Mouse (Mus musculus): Measurements from ENCODE around the gene Fyn. TPM values are rescaled to one million over a fixed set of nuclear protein-coding genes. Genes with fewer than 3 reads are reported as not detected.

Fyn gene
- polyA plus RNA-seq, 1 experiment = 35.5 TPM

- H3K4me1 ChIP-seq (ENCODE audit: control insufficient read depth, insufficient read depth, low read length) = no peaks in the 10 kb centered on the region
Observed at GRCm38 (mm10) chr10:39377219-39377618, 8.6 kb downstream of the Fyn start.

GRCm38 (mm10) chr10:39378025-39378603, 9.5 kb downstream of the Fyn start:
- Histone ChIP-seq H3K27ac (ENCODE audit: insufficient read depth, low read depth, low read length) (no peak overlapping the region), H3K4me1 (ENCODE audit: control insufficient read depth, insufficient read depth, low read length) (no peaks in the 10 kb centered on the region), H3K4me3 (ENCODE audit: insufficient read depth, low read length) (no peak overlapping the region)
- no peak for TF ChIP-seq POLR2A (IDR thresholded peaks at IDR 0.05; ENCODE audit: borderline replicate concordance, low read depth, low read length)

More at GRCm38 (mm10) chr10:39377219-39377618, 8.6 kb downstream of the Fyn start:
- H3K27ac ChIP-seq (ENCODE audit: insufficient read depth, low read depth, low read length) = no peak overlapping the region
- H3K4me3 ChIP-seq (ENCODE audit: insufficient read depth, low read length) = no peak overlapping the region
- TF ChIP-seq POLR2A (IDR thresholded peaks at IDR 0.05; ENCODE audit: borderline replicate concordance, low read depth, low read length) (no peak), CTCF (IDR thresholded peaks at IDR 0.05; ENCODE audit: low read depth, low read length) (no peak)

GRCm38 (mm10) chr10:39379287-39379686, 10.6 kb downstream of the Fyn start:
- Histone ChIP-seq H3K27ac (ENCODE audit: insufficient read depth, low read depth, low read length) (no peak overlapping the region), H3K4me3 (ENCODE audit: insufficient read depth, low read length) (no peak overlapping the region), H3K4me1 (ENCODE audit: control insufficient read depth, insufficient read depth, low read length) (no peaks in the 10 kb centered on the region)
- TF ChIP-seq POLR2A (IDR thresholded peaks at IDR 0.05; ENCODE audit: borderline replicate concordance, low read depth, low read length) = no peak
- TF ChIP-seq CTCF (IDR thresholded peaks at IDR 0.05; ENCODE audit: low read depth, low read length) = no peak

- Histone ChIP-seq H3K4me3 (ENCODE audit: insufficient read depth, low read length) (no peak overlapping the region), H3K4me1 (ENCODE audit: control insufficient read depth, insufficient read depth, low read length) (no peaks in the 10 kb centered on the region), H3K27ac (ENCODE audit: insufficient read depth, low read depth, low read length) (no peak overlapping the region)
- TF ChIP-seq CTCF (IDR thresholded peaks at IDR 0.05; ENCODE audit: low read depth, low read length) (no peak), POLR2A (IDR thresholded peaks at IDR 0.05; ENCODE audit: borderline replicate concordance, low read depth, low read length) (no peak)
Observed at GRCm38 (mm10) chr10:39379721-39380370, 11.2 kb downstream of the Fyn start.

DNA sequence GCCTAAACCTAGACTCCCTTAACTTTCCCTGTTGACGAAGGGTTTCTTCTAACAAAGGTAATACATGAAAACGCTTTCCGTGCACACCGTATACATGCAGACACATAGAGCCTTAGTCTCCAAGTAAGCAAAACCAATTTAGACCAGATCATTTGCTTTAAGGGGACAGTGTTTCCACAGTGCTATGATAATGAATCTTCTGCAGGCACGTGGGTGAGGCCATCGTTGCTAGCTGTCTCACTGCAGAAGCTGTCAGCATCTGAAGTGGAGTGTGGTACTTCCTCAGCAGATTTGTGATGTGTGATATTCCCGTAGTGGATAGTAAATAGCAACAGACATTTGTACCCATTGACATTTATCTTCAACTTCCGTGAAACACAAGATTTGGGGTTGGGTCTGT, 16.6 kb downstream of the Fyn start:
- H3K4me1 ChIP-seq (ENCODE audit: control insufficient read depth, insufficient read depth, low read length) = peaks cover 8% of the 10 kb centered on the region
- H3K4me3 ChIP-seq (ENCODE audit: insufficient read depth, low read length) = no peak overlapping the region
- TF ChIP-seq POLR2A (IDR thresholded peaks at IDR 0.05; ENCODE audit: borderline replicate concordance, low read depth, low read length) = no peak
- no peak for TF ChIP-seq CTCF (IDR thresholded peaks at IDR 0.05; ENCODE audit: low read depth, low read length)
- H3K27ac ChIP-seq (ENCODE audit: insufficient read depth, low read depth, low read length) = no peak overlapping the region

DNA sequence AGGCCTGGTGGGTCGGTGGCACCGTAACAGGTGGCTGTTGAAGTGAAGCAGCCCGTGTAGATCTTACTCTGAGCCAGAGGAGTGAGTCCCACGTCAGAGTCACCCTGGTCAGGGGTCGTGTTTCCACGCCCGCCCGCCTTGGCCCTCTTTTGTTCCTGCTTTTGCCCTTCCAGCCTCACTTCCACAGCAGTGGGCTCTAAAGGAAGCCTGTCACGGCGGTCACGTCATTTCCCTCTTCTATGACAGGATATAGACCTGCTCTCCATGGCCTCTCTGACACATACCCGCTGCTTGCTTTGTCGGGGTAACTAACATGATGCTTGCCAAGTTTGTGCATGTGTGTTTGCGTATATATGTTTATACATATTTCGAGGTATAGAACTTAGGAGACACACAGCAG, 17.5 kb downstream of the Fyn start:
- no peak overlapping the region for H3K4me3 ChIP-seq (ENCODE audit: insufficient read depth, low read length)
- peaks cover 8% of the 10 kb centered on the region for H3K4me1 ChIP-seq (ENCODE audit: control insufficient read depth, insufficient read depth, low read length)
- TF ChIP-seq CTCF (IDR thresholded peaks at IDR 0.05; ENCODE audit: low read depth, low read length) (no peak), POLR2A (IDR thresholded peaks at IDR 0.05; ENCODE audit: borderline replicate concordance, low read depth, low read length) (no peak)
- H3K27ac ChIP-seq (ENCODE audit: insufficient read depth, low read depth, low read length) = no peak overlapping the region

- TF ChIP-seq POLR2A (IDR thresholded peaks at IDR 0.05; ENCODE audit: borderline replicate concordance, low read depth, low read length) (no peak), CTCF (IDR thresholded peaks at IDR 0.05; ENCODE audit: low read depth, low read length) (no peak)
- Histone ChIP-seq H3K27ac (ENCODE audit: insufficient read depth, low read depth, low read length) (no peak overlapping the region), H3K4me1 (ENCODE audit: control insufficient read depth, insufficient read depth, low read length) (peaks cover 8% of the 10 kb centered on the region), H3K4me3 (ENCODE audit: insufficient read depth, low read length) (no peak overlapping the region)
Observed at GRCm38 (mm10) chr10:39387024-39387423, 18.4 kb downstream of the Fyn start.

GRCm38 (mm10) chr10:39387556-39387955, 18.9 kb downstream of the Fyn start:
- Histone ChIP-seq H3K4me3 (ENCODE audit: insufficient read depth, low read length) (no peak overlapping the region), H3K27ac (ENCODE audit: insufficient read depth, low read depth, low read length) (no peak overlapping the region), H3K4me1 (ENCODE audit: control insufficient read depth, insufficient read depth, low read length) (peaks cover 8% of the 10 kb centered on the region)
- TF ChIP-seq CTCF (IDR thresholded peaks at IDR 0.05; ENCODE audit: low read depth, low read length) = no peak
- TF ChIP-seq POLR2A (IDR thresholded peaks at IDR 0.05; ENCODE audit: borderline replicate concordance, low read depth, low read length) = no peak

DNA sequence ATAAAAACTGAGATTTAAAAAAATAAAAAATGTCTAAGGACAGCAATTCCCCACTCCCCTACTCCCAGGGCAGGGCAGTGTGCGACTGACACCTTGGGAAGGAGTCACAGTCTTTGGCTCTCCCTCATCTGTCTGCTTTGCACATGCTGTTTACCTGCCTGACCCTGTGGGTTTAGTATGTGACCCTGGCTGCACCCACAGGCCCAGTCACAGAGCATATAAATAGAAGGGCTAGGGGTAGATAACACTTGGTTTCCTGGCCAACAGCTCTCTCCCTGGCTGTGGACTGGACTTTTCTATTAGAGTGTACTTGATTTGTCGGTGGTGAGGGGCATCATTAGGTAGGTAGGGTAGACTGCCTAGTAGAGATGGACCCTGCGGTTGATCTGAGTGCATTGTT, 19.5 kb downstream of the Fyn start:
- Histone ChIP-seq H3K27ac (ENCODE audit: insufficient read depth, low read depth, low read length) (no peak overlapping the region), H3K4me3 (ENCODE audit: insufficient read depth, low read length) (no peak overlapping the region), H3K4me1 (ENCODE audit: control insufficient read depth, insufficient read depth, low read length) (peaks cover 8% of the 10 kb centered on the region)
- TF ChIP-seq POLR2A (IDR thresholded peaks at IDR 0.05; ENCODE audit: borderline replicate concordance, low read depth, low read length) = no peak
- TF ChIP-seq CTCF (IDR thresholded peaks at IDR 0.05; ENCODE audit: low read depth, low read length) = no peak

DNA sequence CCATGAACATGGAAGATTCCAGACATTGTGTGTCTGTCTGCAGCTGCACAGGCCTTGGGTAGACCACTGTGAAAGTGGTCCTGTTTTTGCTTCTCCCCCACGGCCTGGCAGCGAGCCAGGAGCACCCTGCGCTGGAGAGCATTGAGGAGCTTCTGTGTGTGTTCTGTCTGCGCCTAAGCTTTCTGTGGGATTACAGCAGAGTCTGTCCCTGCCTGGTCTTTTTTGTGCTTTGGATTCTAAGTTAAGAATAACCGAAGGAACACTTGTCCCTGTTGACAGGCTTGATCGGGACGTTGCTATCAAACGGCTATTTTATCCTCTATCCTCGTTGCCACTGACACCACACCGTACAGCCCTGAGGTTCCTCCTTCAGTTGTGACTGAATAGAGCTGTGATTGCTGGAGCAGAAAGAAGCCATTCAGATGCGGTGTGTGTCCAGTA, 20.8 kb downstream of the Fyn start:
- no peak for TF ChIP-seq POLR2A (IDR thresholded peaks at IDR 0.05; ENCODE audit: borderline replicate concordance, low read depth, low read length)
- TF ChIP-seq CTCF (IDR thresholded peaks at IDR 0.05; ENCODE audit: low read depth, low read length) = no peak
- H3K4me1 ChIP-seq (ENCODE audit: control insufficient read depth, insufficient read depth, low read length) = peaks cover 8% of the 10 kb centered on the region

More for the DNA sequence above, 20.8 kb downstream of the Fyn start:
- H3K27ac ChIP-seq (ENCODE audit: insufficient read depth, low read depth, low read length) = no peak overlapping the region
- no peak overlapping the region for H3K4me3 ChIP-seq (ENCODE audit: insufficient read depth, low read length)

Data from bone marrow macrophage, adult 2 months (primary cell).